Mouse (Mus musculus): ENCODE data around the gene Ddx27. TPM values are rescaled to one million over a fixed set of nuclear protein-coding genes. Genes with fewer than 3 reads are reported as not detected.

Ddx27 gene
- 78.8 and 79.3 TPM in 2 replicates for polyA plus RNA-seq (2016; fragmentation: Nextera tagmentation; extraction: Ambion mirVana)

DNA sequence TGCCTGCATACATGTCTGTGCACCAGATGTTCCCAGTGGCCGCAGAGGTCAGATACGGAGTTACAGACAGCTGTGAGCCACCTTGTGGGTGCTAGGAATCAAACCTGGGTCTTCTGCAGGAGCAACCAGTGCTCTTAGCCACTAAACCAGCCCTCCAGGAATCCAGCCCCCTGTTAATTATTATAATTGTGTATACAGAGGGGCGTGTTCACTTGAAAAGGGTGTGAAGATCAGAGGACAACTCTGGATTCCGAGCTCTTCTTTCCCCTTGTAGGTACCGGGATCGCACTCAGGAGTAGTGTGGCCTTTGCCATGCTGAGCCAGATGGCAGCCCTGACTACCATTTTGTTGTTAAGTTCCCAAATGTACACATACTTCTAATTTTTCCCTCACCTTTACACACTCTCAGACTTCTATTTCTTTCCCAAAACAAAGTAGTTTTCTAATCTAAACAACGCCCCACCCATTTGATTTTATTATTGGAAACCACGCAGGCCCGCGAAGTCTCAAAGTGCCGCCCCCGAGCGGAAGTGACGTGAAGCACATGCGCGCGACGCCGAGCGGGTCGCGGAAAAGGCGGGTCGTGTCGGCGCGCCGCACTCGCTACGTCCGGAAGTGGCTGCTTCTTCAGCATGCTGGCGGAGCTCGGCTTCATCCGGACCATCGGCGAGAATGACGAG is at the start of gene Ddx27:
Gene Ddx27, plus strand, starts transcription at position 492 of the 680 bp plus-strand sequence.
- H3K4me3 ChIP-seq, result peak within 1 kb of the TSS; percentile 90
- peak within 1 kb of the TSS; percentile 85 for H3K27ac ChIP-seq
- H3K4me1 ChIP-seq, result peaks cover 29% of the 10 kb centered on the region
- H3K4me2 ChIP-seq, result peak within 1 kb of the TSS; percentile 91
- peak; percentile 87 for ATAC-seq
- H3K27me3 ChIP-seq (replicated peaks), result no peaks in the 10 kb centered on the region
- H3K9ac ChIP-seq, result peak within 1 kb of the TSS; percentile 94
- H3K36me3 ChIP-seq, result peaks cover 31% of the 10 kb centered on the region
- 2% methylated on average over 37 of the region's 37 CpGs for WGBS (ENCODE audit: insufficient replicate concordance)
- no peaks in the 10 kb centered on the region for H3K9me3 ChIP-seq (replicated peaks)

DNA sequence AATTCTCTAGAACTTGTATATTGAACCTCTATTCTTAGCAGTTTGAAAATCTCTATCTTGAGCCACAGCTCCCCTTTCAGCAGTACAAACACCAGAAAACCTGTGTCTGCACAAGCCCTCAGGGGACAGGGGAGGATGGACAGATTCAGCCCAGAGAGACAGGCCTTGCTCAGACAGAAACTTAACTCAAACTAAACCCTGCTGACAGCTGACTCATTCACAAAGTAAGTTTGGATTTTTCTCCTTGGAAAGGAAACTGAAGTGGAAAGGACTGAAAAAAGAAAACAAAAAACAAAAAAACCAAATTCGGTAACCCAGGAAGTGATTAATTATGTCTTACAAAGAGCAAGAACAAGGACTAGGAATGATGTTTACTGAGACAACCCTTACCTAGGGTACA is 41.8 kb upstream of the Ddx27 start:
- WGBS (ENCODE audit: insufficient replicate concordance), result 37% methylated on average over 1 of the region's 1 CpGs
- ATAC-seq, result no peak
- Histone ChIP-seq H3K4me3 (no peak overlapping the region), H3K9ac (no peak overlapping the region), H3K9me3 (replicated peaks) (no peaks in the 10 kb centered on the region), H3K27ac (no peak overlapping the region), H3K36me3 (no peaks in the 10 kb centered on the region), H3K4me1 (peaks cover 66% of the 10 kb centered on the region), H3K4me2 (no peak overlapping the region), H3K27me3 (replicated peaks) (no peaks in the 10 kb centered on the region)

DNA sequence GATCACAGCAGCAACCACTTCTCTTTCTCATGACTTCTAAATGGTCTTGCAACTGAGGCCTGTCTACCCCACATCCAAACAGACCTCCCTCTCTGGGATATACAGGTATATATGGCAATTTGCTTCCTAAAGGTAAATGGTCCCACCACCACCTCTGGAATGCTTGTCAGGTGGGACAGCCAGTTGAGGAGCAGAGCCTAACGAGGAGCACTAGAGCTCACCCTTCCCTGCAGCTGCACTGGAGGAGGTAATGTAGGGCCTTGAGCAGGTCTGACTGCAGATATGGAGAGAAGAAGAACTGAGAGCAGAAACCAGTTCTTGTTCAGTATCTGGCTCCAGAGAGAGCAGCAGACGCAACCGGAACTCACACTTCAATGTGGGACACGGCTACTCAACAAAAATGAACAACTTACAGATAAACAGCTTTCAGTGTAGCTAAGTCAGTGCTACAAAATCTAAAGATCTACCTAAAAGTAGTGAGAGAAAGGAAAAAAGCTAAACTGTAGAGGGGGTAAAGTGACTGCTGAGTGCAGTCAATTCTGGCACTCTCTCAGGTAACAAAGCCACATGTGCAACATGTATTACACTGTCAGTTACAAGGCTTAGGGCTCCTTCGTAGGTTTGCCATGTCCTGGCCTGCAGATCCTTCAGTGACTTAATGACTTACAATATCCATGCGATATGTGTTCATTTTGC is 40.7 kb upstream of the Ddx27 start:
- Histone ChIP-seq H3K27ac (peak overlapping the region; percentile 68), H3K4me2 (no peak overlapping the region), H3K27me3 (replicated peaks) (no peaks in the 10 kb centered on the region), H3K36me3 (no peaks in the 10 kb centered on the region), H3K9me3 (replicated peaks) (no peaks in the 10 kb centered on the region), H3K9ac (peak overlapping the region; percentile 18; the same call in 1 of the 2 replicates), H3K4me3 (no peak overlapping the region), H3K4me1 (peaks cover 71% of the 10 kb centered on the region)
- 56% methylated on average over 6 of the region's 6 CpGs for WGBS (ENCODE audit: insufficient replicate concordance)
- ATAC-seq, result no peak

DNA sequence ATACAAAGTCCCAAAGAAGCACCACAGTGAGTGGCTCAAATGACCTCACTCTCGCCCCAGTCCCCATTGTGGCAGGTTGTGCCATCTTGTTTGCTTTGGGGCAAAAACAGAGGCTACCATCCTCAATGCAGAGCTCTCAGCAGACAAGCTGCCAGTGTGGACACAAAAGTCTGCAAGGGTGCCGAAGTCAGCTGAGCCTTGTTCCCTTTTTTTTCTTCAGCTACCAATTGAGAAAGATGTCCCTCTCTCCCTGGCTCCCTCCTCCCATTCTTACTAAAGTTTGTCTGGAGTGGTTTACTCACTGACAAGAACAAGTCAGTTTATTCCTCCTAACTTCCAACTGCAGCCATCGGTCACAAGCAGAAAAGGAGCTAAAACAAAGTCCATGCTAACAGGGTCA is 38.6 kb upstream of the Ddx27 start:
- ATAC-seq, result no peak
- no peak overlapping the region for H3K4me3 ChIP-seq
- no peaks in the 10 kb centered on the region for H3K36me3 ChIP-seq
- H3K4me1 ChIP-seq, result peaks cover 64% of the 10 kb centered on the region
- H3K9me3 ChIP-seq (replicated peaks), result no peaks in the 10 kb centered on the region
- WGBS (ENCODE audit: insufficient replicate concordance), result 51% methylated on average over 3 of the region's 3 CpGs
- H3K9ac ChIP-seq, result no peak overlapping the region
- H3K27me3 ChIP-seq (replicated peaks), result no peaks in the 10 kb centered on the region
- H3K4me2 ChIP-seq, result peak overlapping the region; percentile 8; the same call in 1 of the 2 replicates
- H3K27ac ChIP-seq, result peak overlapping the region; percentile 43; the same call in 1 of the 2 replicates

DNA sequence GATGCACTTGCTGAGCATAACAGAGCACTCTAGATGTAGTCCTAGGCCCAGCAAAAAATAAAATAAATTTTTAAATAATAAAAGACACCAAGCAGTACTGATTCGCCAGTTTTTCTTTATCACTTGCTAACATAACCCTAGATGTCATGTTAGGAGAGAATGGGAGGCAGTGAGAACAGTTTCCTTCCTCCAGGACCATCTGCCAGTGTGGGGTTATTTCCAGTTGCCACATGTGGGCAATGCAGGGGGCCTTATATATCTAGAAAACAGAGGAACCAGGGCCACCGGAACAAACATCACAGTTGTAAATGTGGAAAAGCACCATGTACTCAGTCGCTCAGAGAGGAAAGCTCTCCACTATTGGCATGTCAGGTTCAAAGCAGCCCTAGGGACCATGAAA is 37.5 kb upstream of the Ddx27 start:
- Histone ChIP-seq H3K9ac (no peak overlapping the region), H3K4me3 (no peak overlapping the region), H3K27me3 (replicated peaks) (no peaks in the 10 kb centered on the region), H3K4me1 (peaks cover 58% of the 10 kb centered on the region), H3K4me2 (no peak overlapping the region), H3K9me3 (replicated peaks) (no peaks in the 10 kb centered on the region), H3K27ac (peak overlapping the region; percentile 66), H3K36me3 (no peaks in the 10 kb centered on the region)
- WGBS (ENCODE audit: insufficient replicate concordance), result 25% methylated on average over 3 of the region's 3 CpGs
- peak; percentile 40; the same call in 1 of the 2 replicates for ATAC-seq

DNA sequence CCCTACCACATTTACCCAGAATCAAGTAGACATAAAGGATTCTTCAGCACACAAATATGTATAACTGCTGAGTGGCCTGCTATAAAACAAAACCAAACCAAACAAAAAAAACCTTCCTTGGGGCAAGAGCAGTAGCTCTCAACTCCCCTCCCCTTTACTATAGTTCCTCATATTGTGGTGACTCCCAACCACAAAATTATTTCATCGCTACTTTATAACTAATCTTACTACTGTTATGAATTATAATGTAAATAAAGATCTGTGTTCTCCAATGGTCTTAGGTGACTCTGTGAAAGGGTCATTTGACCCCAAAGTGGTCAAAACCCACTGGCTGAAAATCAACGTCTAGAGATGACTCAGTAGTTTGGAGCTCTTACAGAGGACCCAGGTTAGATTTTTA is 34.8 kb upstream of the Ddx27 start:
- no peak overlapping the region for H3K9ac ChIP-seq
- no peaks in the 10 kb centered on the region for H3K9me3 ChIP-seq (replicated peaks)
- ATAC-seq, result no peak
- H3K4me1 ChIP-seq, result peaks cover 38% of the 10 kb centered on the region
- H3K27me3 ChIP-seq (replicated peaks), result no peaks in the 10 kb centered on the region
- no peak overlapping the region for H3K4me2 ChIP-seq
- H3K27ac ChIP-seq, result no peak overlapping the region
- WGBS (ENCODE audit: insufficient replicate concordance), result 55% methylated on average over 2 of the region's 2 CpGs
- H3K36me3 ChIP-seq, result no peaks in the 10 kb centered on the region
- H3K4me3 ChIP-seq, result no peak overlapping the region

DNA sequence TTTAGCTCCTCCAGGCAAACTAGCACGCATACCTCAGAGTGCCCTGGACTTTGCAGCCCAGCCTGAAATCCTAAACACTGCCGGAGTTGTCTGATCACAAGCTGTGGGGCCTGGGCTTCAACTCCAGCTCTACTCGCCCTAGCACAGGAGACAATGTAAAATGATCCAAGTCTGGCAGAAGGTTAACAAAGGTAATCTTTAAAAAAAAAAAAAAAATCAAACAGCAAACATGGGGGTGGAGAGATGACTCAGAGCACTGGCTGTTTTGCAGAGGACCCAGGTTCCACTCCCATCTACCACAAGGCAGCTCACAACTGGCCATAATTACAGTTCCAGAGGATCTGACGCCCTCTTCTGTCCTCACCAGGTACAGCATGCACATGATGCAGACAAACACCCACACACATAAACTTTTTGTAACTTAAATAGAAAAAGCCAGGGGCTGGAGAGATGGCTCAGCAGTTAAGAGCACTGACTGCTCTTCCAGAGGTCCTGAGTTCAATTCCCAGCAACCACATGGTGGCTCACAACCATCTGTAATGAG is 31.6 kb upstream of the Ddx27 start:
- WGBS (ENCODE audit: insufficient replicate concordance), result 77% methylated on average over 4 of the region's 4 CpGs
- Histone ChIP-seq H3K4me3 (no peak overlapping the region), H3K27ac (no peak overlapping the region), H3K4me2 (no peak overlapping the region), H3K27me3 (replicated peaks) (no peaks in the 10 kb centered on the region), H3K9ac (no peak overlapping the region), H3K9me3 (replicated peaks) (no peaks in the 10 kb centered on the region), H3K4me1 (peaks cover 18% of the 10 kb centered on the region), H3K36me3 (no peaks in the 10 kb centered on the region)
- ATAC-seq, result no peak

DNA sequence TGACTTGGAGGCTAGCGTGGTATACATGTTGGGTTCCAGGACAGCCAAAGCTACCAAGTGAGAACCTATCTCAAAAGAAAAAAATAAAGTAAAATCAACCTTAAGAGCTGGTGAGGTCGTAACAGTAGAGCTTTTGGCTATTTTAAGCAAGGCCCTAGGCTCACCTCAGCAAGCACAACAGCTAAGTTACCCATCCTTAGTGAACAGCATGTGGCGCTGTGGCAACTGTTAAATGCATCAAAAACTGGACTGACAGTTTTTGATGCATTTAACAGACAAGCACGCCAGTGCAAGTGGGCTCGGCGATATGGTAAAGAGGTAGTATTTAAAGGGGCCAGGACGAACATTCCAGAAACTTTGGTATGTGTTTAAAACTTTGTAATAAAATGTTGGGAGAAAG is 24.1 kb upstream of the Ddx27 start:
- Histone ChIP-seq H3K4me2 (no peak overlapping the region), H3K4me1 (peaks cover 75% of the 10 kb centered on the region), H3K27me3 (replicated peaks) (no peaks in the 10 kb centered on the region), H3K9ac (no peak overlapping the region), H3K9me3 (replicated peaks) (no peaks in the 10 kb centered on the region), H3K4me3 (no peak overlapping the region), H3K36me3 (no peaks in the 10 kb centered on the region), H3K27ac (peak overlapping the region; percentile 11; the same call in 1 of the 2 replicates)
- ATAC-seq, result no peak
- 64% methylated on average over 7 of the region's 7 CpGs for WGBS (ENCODE audit: insufficient replicate concordance)

DNA sequence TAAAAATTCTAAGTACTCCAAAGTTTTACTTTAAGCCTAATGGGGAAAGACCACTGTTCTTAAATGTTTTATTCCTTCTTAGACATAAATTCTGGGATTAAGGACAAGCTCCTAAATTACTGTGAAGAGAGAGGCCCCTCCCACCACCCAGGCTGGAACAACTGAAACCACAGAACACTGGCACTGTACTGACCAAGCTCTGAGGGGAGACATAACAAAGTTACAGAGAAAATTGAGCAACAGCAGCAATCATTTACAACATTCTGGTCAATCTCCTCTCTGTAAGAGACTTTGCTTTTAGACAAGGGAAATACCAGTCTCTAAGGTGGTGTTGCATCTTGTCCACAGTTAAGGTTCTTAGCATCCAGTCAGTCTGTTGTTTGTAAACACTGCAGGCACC is 23.0 kb upstream of the Ddx27 start:
- Histone ChIP-seq H3K27me3 (replicated peaks) (no peaks in the 10 kb centered on the region), H3K4me1 (peaks cover 81% of the 10 kb centered on the region), H3K9ac (peak overlapping the region; percentile 33; the same call in 1 of the 2 replicates), H3K4me2 (peak overlapping the region; percentile 12; the same call in 1 of the 2 replicates), H3K9me3 (replicated peaks) (no peaks in the 10 kb centered on the region), H3K36me3 (no peaks in the 10 kb centered on the region), H3K4me3 (no peak overlapping the region), H3K27ac (peak overlapping the region; percentile 70)
- ATAC-seq, result no peak

DNA sequence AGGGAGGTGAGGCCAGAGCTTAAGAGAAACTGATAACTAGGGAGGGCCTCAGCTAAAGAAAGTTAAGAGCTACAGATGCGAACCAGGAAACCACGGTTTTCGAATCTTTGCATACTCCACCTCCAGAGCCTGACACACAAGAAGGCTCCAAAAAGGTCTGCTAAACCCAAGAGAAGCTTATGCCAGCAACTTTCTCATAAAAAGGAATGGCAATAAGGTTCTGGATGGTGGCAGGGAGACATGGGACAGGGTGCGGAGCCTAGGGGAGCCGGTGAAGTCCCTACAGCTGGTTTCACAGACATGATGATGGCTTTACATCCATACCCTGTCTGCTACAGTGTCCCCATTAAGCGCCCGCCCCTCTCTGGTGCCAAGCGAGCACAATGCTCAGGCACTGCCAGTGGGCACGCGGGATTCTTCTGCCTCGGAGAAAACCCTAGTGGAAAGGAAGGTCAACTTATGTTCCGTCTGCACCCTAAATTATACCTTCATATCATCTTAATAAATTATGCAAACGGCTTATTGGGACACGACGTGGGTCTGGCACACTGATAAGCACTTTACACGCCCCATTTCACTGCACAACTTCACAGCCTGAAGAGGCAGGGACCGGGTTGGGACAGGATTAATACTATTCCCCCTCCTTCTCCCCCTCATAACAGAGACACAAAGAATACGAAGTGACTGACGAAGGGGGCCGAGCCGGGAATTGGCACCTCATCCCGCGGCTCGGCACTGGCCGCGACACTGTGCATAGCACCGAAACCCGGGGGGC is 19.8 kb upstream of the Ddx27 start:
- WGBS (ENCODE audit: insufficient replicate concordance), result under 1% methylated on average over 28 of the region's 28 CpGs
- no peaks in the 10 kb centered on the region for H3K9me3 ChIP-seq (replicated peaks)
- H3K27ac ChIP-seq, result peak overlapping the region; percentile 95
- peaks cover 56% of the 10 kb centered on the region for H3K4me1 ChIP-seq
- H3K4me3 ChIP-seq, result peak overlapping the region; percentile 95
- peak overlapping the region; percentile 78 for H3K4me2 ChIP-seq
- ATAC-seq, result peak; percentile 36
- no peaks in the 10 kb centered on the region for H3K27me3 ChIP-seq (replicated peaks)
- peak overlapping the region; percentile 97 for H3K9ac ChIP-seq
- H3K36me3 ChIP-seq, result no peaks in the 10 kb centered on the region

DNA sequence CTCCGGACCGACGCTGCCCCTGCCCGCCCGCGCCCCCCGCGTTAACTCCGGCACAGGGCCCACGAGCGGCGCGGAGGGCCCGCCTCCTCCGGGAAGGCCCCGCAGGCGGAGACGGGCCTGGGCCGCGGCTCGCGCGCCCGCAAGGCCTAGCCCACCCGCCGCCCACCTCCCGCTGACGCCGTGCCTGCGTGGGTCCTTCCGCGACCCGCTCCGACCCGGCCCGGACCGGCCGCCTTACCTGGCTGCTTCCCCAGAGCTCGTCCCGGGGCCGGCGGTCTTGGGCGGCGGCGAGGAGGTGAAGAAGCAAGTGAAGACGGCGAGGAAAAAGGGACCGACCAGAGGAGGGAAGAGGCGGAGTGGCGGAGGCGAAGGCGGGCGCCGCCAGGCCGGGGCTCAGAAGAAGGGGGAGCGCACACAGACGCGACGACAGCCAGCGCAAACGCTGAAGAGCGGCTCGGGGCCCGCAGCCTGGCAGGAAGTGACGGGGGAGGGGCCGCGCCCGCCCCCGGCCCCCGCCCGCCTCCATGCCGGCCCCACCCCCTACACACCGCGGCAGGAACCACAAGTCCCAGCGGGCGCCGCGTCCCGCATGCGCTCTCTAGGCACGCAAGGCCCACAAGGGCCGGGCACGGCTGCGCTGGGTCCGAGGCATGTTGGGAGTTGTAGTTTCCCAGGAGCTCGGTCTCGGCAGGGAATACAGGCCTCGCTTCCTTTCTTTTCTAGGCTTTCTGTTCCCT is 19.0 kb upstream of the Ddx27 start, which contains the start of gene Stau1:
Gene Stau1, minus strand, starts transcription at position 504 of the 737 bp plus-strand sequence.
- Histone ChIP-seq H3K4me2 (peak within 1 kb of the TSS; percentile 78), H3K4me1 (peaks cover 48% of the 10 kb centered on the region), H3K4me3 (peak within 1 kb of the TSS; percentile 95), H3K36me3 (no peaks in the 10 kb centered on the region), H3K27ac (peak within 1 kb of the TSS; percentile 95), H3K27me3 (replicated peaks) (0 out of 2 replicates have a peak, but pooled peaks cover 2% of the 10 kb centered on the region), H3K9ac (peak within 1 kb of the TSS; percentile 97), H3K9me3 (replicated peaks) (no peaks in the 10 kb centered on the region)
- ATAC-seq, result peak; percentile 99
- under 1% methylated on average over 84 of the region's 88 CpGs for WGBS (ENCODE audit: insufficient replicate concordance)
